Mouse (Mus musculus) heart, postnatal 36 days (tissue): ENCODE data around the gene Nol10. TPM values are rescaled to one million over a fixed set of nuclear protein-coding genes. Genes with fewer than 3 reads are reported as not detected.
"Not testable (repeated sequence)": the region's sequence is repeated elsewhere in the genome, so short reads cannot be mapped to it uniquely, and the experiment has no call there.

Experiments used
- DNase-seq, 2 experiments: peaks; one replicate each; pipeline ENCODE4 v3.0.0; 2021 to 2022
- intact Hi-C: fragments of 180-260 bp; cut with DNase I; formaldehyde crosslinking; loops from one replicate; pipeline ENCODE4 v1.15.1; 2025
- total RNA-seq, 2 experiments: library from RNA; stranded (reverse); gene quantifications; 2 replicates each; pipeline ENCODE4 v1.2.3; 2021

The Nol10 gene
- total RNA-seq, 2 experiments from 2014 or later: 6.8 to 7.8 TPM

DNA sequence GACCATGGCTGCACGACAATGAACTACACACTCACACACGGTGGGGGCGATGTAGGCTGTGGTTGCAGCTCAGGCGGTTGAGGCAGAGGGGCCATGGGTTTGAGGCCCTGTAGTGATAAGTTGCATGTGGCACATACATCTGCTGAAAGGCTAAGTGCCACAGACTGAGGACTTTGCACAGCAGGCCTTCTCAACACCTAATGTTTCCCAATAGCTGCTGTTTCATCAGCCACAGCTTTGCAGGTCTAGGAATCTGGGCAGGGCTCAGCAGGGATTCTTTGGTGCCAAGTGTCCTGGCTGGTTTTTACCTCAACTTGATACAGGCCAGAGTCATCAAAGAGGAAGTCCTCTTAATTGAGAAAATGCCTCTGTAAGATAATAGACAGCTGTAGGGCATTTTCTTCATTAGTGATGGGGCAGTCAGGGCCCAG lies 101.4 kb downstream of the Nol10 start:
- intact Hi-C loops: loop anchor here (10.0 kb wide), 1 partner anchor 325 kb away; no protein-coding TSS in a partner anchor
- no peak for DNase-seq

DNA sequence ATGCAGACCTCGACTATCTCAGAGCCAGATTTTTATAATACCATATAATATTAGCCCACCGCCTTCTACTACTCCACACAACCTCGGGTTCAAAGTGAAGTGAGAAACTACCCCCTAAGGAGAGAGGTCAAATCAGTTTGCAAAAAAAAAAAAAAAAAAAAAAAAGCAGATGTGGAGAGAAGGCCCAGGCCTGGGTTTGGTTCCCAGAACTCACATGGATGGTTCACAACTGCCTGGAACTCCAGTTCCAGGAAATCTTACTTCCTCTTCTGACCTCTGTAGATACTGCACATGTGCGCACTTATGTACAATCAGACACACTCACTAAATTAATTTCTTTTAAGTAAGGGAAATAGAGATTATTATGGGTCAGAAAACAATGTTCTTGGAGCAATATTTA lies 102.2 kb downstream of the Nol10 start:
- intact Hi-C loops: no loop called here
- DNase-seq: no peak

DNA sequence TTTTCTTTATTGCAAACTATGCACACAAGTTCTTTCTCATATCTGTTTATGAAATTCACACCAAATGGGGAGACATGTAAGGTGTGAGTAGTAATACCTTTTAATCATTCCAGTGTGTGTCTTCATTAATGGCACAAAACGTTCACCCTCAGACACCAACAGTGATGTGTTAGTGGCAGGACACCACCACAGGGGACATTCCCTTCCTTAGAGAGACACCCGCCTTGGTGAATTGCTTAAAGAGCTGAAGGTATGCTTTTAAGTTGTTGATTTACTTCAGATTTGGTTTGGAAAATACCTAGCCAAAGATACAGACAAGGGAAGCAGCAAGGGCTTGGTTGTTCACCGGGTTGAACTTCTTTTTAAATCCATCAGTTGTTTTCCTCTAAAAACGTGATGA lies 102.7 kb downstream of the Nol10 start:
- no peak for DNase-seq
- intact Hi-C loops: no loop called here

DNA sequence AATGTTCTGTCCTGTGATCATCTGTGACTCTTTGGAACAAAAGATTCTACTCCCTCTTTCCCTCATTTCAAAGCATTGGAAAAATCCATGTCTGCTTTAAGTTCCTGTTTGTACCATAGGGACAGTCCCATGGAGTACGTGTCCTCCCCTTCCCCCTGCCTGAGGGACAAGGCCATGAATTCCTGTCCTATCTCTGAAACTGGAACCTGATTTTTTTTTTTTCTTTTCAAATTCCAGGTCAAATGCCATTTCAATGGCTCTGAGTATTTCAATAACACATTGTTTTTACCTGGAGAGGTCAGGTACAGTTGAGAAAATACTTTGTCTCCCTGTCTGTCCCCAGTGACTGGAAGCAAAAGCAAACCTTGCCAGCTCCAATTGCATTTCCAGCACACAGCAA lies 104.0 kb downstream of the Nol10 start:
- intact Hi-C loops: no loop called here

DNA sequence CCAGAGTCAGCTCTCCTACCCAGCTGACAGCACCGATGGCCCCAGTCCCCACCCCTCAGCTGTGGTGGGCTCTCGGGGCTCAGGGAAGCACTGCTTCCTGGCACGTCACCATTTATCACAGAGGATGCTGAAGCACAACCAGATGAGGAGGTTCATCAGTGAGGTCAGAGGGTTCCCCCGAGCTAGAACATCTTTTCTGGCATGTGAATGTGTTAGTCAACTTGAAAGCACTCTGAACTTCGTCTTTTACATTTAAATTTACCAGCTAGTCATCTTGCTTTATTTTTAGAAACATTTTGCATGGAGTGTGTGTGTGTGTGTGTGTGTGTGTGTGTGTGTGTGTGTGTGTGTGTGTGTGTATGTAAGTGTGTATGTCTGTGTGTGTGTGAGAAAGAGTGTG lies 105.7 kb downstream of the Nol10 start:
- DNase-seq: no peak
- intact Hi-C loops: no loop called here

More for the DNA sequence above, 104.0 kb downstream of the Nol10 start:
- DNase-seq: no peak

DNA sequence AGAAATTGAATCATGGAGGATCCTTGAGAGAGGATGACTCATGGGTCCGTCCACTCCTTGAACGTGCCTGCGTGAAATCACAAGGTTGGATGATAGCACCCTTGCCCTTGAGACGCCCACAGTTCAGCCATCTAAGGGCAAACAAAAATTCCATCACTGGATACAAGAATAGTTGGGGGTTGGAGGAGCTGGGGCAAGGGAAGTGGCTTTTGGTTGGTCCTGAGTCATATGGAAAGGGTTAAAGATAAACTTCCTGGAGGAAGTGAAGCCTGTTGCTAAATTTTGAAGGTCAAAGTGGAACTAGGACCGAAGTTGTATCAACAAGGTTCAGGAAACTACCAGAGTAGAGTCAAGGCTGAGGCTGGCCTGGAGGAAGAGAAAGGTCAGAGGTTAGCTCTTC lies 106.8 kb downstream of the Nol10 start:
- intact Hi-C loops: no loop called here
- no peak for DNase-seq

DNA sequence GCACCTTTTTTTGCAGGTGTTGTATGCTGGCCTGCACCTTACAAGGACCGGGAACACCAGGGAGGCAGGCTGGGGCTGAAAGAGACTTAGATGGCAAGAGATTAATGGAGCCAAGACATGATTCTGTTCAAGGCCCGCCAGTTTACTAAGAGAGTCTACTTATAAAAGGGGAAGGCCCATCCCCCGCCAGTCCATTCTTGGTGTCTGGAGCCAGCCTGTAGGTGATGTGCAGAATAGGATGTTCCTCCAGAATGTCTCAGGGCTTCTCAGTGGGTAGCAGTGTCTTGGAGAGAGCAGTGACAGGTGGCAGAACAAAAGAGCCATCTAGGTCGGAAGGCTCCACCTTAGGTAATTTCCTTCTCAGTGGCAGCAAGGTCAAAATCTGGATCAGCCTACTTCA lies 111.0 kb downstream of the Nol10 start:
- DNase-seq, intact Hi-C loops: not testable (repeated sequence)

DNA sequence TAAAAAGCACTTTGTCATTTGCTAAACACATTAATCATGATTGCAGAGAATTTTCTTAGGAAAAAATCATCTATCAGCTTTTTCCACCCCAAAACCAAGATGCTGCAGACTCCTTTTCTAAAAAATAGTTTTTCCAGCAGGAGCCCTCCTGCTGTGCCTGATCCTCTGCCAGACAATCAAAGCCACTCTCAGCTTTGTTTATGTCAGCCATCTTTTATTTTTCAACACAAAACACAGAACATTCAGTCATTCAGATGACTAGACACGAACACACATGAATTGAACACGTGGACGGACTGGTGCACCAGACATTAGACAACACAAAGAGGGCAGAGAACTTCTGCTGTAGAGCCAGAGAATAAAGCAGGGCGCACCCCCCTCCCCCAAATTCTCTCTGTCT lies 115.4 kb downstream of the Nol10 start:
- DNase-seq: no peak
- intact Hi-C loops: no loop called here

DNA sequence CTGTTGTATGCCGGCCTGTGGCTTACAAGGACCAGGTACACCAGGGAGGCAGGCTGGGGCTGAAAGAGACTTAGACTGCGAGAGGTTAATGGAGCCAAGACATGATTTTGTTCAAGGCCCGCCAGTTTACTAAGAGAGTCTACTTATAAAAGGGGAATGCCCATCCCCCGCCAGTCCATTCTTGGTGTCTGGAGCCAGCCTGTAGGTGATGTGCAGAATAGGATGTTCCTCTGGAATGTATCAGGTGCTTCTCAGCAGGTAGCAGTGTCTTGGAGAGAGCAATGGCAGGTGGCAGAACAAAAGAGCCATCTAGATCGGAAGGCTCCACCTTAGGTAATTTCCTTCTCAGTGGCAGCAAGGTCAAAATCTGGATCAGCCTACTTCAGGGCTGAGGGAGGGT lies 116.3 kb downstream of the Nol10 start:
- DNase-seq, intact Hi-C loops: not testable (repeated sequence)

DNA sequence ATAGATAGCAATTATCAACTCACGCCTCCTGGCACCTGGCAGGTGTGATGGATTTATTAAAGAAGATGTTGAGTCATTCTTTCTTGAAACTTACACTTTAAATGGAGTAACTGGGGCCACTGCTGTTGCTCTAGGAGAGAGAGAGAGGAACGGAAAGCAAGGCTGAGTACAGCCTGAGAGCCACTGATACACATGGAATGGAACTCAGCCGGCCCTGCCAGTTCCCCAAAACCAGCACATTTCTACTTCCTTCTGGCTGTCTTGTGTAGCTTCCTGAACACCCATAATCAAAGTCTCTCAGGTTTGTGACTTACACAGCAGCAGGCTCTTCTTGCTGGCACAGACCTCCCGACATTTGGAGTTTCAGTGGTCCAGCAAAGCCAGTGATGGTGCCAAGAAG lies 118.5 kb downstream of the Nol10 start:
- intact Hi-C loops: no loop called here
- no peak for DNase-seq

DNA sequence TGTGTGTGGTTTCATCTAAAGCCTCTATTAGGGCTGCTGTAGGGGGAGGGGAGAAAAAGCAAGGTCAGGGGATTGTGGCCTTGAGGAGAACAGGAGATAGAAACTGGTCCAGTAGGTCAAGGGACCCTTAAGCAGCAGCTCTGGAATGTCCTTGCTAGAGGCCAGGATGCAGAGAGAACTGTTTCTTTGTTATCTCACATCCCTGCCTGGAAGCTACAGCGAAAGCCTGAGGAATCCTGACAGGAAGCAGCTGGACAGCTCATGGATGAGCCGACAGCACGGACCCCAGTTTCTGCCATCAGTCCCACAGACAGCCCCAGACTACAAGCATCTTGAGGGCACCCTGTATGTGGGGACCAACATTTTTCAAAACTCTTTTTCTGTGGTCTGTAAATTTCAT lies 120.1 kb downstream of the Nol10 start:
- DNase-seq: no peak
- intact Hi-C loops: loop anchor here (2.0 kb wide), 1 partner anchor 24 kb away; no protein-coding TSS in a partner anchor

DNA sequence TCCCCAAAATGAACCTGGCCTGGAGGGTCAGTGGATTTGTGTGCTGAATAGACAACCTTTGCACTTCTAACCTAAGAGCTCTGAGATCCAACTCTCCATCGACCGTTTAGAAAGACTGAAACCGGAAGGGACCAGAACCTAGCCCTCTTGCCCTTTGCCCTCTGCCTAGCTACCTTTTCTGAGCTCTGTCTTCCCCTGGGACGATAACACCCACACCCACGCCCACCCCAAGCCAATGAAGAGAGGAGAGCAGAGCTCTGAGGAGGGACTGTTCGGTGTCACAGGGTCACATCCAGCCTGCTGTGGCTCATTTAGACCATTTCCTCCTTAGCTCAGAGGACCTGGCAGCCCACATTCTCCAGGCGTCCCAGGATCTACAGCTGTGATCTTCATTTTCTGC lies 121.6 kb downstream of the Nol10 start:
- intact Hi-C loops: loop anchor here (2.0 kb wide), 1 partner anchor 25 kb away; no protein-coding TSS in a partner anchor
- no peak for DNase-seq

DNA sequence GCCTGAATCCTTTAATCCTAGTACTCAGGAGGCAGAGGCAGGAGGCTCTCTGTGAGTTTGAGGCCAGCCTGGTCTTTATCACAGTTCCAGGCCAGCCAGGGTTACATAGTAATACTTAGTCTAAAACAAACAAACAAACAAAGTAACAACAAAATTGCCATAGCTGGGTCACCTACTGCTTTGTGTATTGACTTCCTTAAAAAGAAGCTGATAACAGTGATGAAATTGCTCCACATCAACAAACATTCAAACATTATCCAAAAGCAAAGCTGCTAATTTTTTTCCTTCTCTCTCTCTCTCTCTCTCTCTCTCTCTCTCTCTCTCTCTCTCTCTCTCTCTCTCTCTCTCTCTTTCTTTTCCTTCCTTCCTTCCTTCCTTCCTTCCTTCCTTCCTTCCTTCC lies 122.3 kb downstream of the Nol10 start:
- DNase-seq, intact Hi-C loops: not testable (repeated sequence)

DNA sequence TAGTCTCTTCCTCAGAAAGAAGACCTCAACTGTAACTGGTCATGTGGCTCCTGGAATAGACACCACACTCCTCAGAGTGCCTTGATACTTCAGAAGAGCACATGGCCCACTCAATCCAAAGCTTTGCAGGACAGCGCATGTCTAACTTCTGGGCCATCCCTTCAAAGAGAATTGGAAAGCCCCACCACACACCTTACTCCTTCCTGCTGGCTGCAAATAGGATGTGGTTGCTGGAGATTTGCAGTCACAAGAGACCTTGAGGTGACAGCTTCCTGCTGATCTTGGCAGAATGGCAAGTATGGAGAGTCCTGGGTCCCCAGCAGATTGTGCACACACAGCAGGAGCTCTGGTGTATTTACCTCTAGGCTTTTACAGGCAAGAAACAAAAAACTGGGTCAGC lies 123.1 kb downstream of the Nol10 start:
- intact Hi-C loops: no loop called here
- no peak for DNase-seq

DNA sequence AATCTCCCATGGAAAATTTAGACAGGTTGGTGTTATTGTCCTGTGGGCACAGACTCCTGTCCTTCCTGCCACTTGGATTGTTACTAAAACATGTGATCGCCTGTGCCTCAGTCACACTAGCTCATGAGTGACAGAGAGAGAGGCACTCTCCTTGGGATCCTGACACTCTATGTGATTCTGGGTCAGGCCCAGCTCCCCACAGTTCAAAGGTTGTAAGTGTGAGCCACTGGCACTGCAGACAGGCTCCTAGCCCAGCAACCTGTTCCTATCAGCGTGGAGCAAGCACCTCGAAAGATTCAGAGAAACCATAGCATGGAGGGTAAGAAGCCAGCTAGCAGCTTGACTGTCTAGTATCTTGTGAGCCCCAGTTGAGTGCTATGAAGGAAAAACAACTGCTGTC lies 124.9 kb downstream of the Nol10 start:
- intact Hi-C loops: no loop called here
- no peak for DNase-seq

DNA sequence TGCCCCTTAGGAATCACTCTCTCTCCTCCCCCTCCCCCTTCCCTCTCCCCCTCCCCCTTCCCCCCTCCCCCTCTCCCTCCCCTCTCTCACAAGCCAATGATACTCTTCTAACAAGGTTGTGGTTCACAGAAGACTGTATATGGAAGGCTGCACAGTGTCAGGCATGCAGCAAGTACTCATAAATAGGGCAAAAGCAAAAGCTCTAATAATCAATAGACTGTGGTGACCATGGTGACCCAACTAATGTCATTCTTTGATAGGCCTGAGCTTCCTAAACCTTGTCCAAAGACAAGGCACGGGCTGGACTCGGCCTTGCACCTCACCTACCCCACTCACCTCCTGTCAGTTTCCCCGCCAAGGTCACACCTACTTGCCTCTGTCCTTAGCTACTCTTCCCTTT lies 125.6 kb downstream of the Nol10 start:
- intact Hi-C loops: no loop called here
- no peak for DNase-seq

DNA sequence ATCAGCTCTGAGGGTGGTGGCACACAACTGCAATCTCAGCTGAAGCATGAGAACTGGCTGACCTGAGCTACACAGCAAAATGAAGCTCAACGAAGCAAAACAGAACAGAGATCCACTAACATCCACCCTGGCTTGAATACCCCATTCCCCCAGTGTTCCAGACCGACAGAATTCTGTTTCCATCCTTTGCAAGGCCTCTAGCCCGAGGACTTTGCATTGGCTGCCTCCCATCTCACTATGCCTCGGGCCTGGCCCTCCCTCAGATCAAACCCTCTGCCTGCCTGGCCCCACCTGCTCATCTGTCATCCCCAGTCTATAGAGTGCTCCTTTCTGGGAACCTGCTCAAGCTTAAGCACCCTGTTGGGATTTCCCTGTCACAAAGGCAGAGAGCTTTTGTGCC lies 126.4 kb downstream of the Nol10 start:
- no peak for DNase-seq
- intact Hi-C loops: no loop called here

DNA sequence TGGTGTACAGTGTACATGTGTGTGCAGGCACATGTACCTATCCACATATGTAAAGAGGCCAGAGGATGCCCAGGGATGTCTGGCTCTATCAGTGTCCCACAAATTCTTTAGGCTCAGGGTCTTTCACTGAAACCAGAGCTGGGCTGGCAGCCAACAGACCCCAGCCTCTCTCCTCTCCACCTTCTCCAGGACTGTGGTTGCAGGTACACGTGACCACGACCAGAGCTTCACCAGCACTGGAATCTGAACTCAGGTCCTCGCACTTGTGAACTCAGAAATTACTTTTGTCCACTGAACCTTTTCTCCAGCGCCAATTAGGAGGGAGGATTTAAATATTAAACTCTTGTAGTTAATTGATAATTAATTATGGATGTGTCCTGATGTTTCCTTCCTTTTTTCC lies 126.9 kb downstream of the Nol10 start:
- DNase-seq: no peak
- intact Hi-C loops: no loop called here

DNA sequence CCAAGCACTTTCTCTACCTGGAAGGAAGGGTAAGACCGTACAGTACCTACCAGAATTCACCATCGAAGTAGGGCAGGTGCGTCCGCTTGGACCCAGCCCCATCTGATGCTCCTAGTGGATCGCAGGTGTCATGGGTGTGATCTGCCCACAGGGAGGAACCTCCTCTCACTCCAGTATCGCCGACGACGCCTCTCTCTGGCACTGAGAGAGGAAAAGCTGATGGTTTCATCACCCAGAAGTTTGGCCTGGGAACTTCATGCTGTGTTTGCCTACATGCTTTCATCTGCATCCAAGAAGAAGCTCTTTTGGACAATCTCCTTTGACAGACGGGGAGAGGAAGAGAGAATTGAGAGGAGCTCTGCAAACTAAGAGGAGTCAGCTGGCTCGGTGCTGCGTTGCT lies 129.9 kb downstream of the Nol10 start:
- no peak for DNase-seq
- intact Hi-C loops: no loop called here

DNA sequence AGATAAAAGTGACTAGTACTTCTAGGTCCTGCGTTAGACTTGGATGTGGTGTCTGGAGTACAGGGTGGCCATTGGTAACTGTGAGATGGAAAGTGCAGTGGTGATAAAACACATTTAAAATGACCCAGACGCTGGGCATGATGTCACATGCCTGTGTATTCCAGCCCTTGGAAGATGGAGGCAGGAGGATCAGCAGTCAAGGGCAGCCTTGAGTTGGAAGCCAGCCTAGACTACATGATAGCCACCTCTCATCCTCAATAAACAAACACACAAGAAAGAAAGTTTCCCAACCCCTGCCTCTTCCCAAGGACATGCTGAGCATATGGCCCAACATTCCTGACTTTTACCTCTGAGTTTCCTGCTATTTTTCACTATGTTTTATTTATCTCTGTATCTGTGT lies 130.6 kb downstream of the Nol10 start:
- intact Hi-C loops: no loop called here
- no peak for DNase-seq
